Mouse (Mus musculus) 3134 (cell line): ENCODE measurements around the gene Sh3glb2.

Source experiments
- DNase-seq: peaks from one replicate; pipeline ENCODE4 v3.0.0-alpha.2; 2011; ENCODE audit warnings: low spot score; ENCODE audit not compliant: insufficient read length; ENCODE audit errors: extremely low read depth

Sh3glb2 gene

GRCm38 (mm10) chr2:30343601-30344137 lies 15.5 kb downstream of the Sh3glb2 start:
- no peak for DNase-seq

- DNase-seq, result no peak
Measured at GRCm38 (mm10) chr2:30342544-30342943, 16.6 kb downstream of the Sh3glb2 start.

- DNase-seq, result no peak
Measured at GRCm38 (mm10) chr2:30342061-30342460, 17.1 kb downstream of the Sh3glb2 start.

GRCm38 (mm10) chr2:30337179-30337578 lies 22.0 kb downstream of the Sh3glb2 start:
- no peak for DNase-seq

- DNase-seq, result no peak
Measured at GRCm38 (mm10) chr2:30336174-30336915, 22.8 kb downstream of the Sh3glb2 start.

GRCm38 (mm10) chr2:30335324-30335723 lies 23.8 kb downstream of the Sh3glb2 start:
- no peak for DNase-seq

- DNase-seq, result no peak
Measured at GRCm38 (mm10) chr2:30328791-30329190, 30.3 kb downstream of the Sh3glb2 start.

- no peak for DNase-seq
Measured at GRCm38 (mm10) chr2:30327276-30327675, 31.9 kb downstream of the Sh3glb2 start.

GRCm38 (mm10) chr2:30325296-30325695 lies 33.8 kb downstream of the Sh3glb2 start:
- no peak for DNase-seq

- DNase-seq, result peak; percentile 60
Measured at GRCm38 (mm10) chr2:30323111-30323510, 36.0 kb downstream of the Sh3glb2 start.

GRCm38 (mm10) chr2:30319260-30319659 lies 39.9 kb downstream of the Sh3glb2 start:
- no peak for DNase-seq

GRCm38 (mm10) chr2:30316955-30317354 lies 42.2 kb downstream of the Sh3glb2 start:
- DNase-seq, result no peak

- DNase-seq, result no peak
Measured at GRCm38 (mm10) chr2:30316136-30316535, 43.0 kb downstream of the Sh3glb2 start.

- DNase-seq, result no peak
Measured at GRCm38 (mm10) chr2:30311481-30311880, 47.7 kb downstream of the Sh3glb2 start.

- DNase-seq, result no peak
Measured at GRCm38 (mm10) chr2:30309351-30309750, 49.8 kb downstream of the Sh3glb2 start.

GRCm38 (mm10) chr2:30306087-30306486 lies 53.0 kb downstream of the Sh3glb2 start:
- DNase-seq, result no peak

- DNase-seq, result no peak
Measured at GRCm38 (mm10) chr2:30299966-30300365, 59.2 kb downstream of the Sh3glb2 start.

- DNase-seq, result no peak
Measured at GRCm38 (mm10) chr2:30299525-30299924, 59.6 kb downstream of the Sh3glb2 start.
